Mouse (Mus musculus): ENCODE data around the gene Pigm. TPM values are rescaled to one million over a fixed set of nuclear protein-coding genes. Genes with fewer than 3 reads are reported as not detected.

The Pigm gene
- polyA plus RNA-seq, 1 experiment from 2014 or later = 4.9 TPM

GRCm38 (mm10) chr1:172340729-172341321, 35.5 kb upstream of the Pigm start, which contains the start of gene Kcnj10:
Gene Kcnj10, plus strand, starts transcription at chr1:172341210.
- H3K27me3 ChIP-seq = peaks cover 19% of the 10 kb centered on the region; the same call in 1 of the 2 replicates

GRCm38 (mm10) chr1:172341386-172341785, 35.0 kb upstream of the Pigm start:
- no peaks in the 10 kb centered on the region for H3K36me3 ChIP-seq
- WGBS = 15% methylated on average over 10 of the region's 10 CpGs
- peak overlapping the region; percentile 44; the same call in 1 of the 2 replicates for H3K27ac ChIP-seq
- H3K4me3 ChIP-seq = peak overlapping the region; percentile 48
- no peaks in the 10 kb centered on the region for H3K9me3 ChIP-seq
- peak overlapping the region; percentile 63 for H3K9ac ChIP-seq
- peaks cover 33% of the 10 kb centered on the region for H3K4me1 ChIP-seq (replicated peaks)
- peak overlapping the region; percentile 58 for H3K4me2 ChIP-seq
- peak; percentile 29; the same call in 1 of the 2 replicates for ATAC-seq (ENCODE audit: low FRiP score)
- peaks cover 19% of the 10 kb centered on the region; the same call in 1 of the 2 replicates for H3K27me3 ChIP-seq

More at GRCm38 (mm10) chr1:172340729-172341321, 35.5 kb upstream of the Pigm start, which contains the start of gene Kcnj10:
- Histone ChIP-seq H3K27ac (peak within 1 kb of the TSS; percentile 61), H3K9me3 (no peaks in the 10 kb centered on the region), H3K4me1 (replicated peaks) (peaks cover 33% of the 10 kb centered on the region), H3K4me3 (peak within 1 kb of the TSS; percentile 48), H3K4me2 (peak within 1 kb of the TSS; percentile 58), H3K9ac (peak within 1 kb of the TSS; percentile 63), H3K36me3 (no peaks in the 10 kb centered on the region)
- 1% methylated on average over 38 of the region's 38 CpGs for WGBS
- ATAC-seq (ENCODE audit: low FRiP score) = peak; percentile 92

- Histone ChIP-seq H3K27ac (peak overlapping the region; percentile 37; the same call in 1 of the 2 replicates), H3K4me3 (peak overlapping the region; percentile 48; the same call in 1 of the 2 replicates), H3K9me3 (no peaks in the 10 kb centered on the region), H3K4me1 (replicated peaks) (peaks cover 34% of the 10 kb centered on the region), H3K27me3 (peaks cover 19% of the 10 kb centered on the region; the same call in 1 of the 2 replicates), H3K36me3 (no peaks in the 10 kb centered on the region), H3K9ac (0 out of 2 replicates have a peak overlapping the region, but pooled peaks have one; percentile 29), H3K4me2 (peak overlapping the region; percentile 58)
- peak; percentile 67 for ATAC-seq (ENCODE audit: low FRiP score)
- WGBS = 66% methylated on average over 3 of the region's 3 CpGs
Measured at GRCm38 (mm10) chr1:172342729-172343128, 33.6 kb upstream of the Pigm start.

- Histone ChIP-seq H3K9ac (no peak overlapping the region), H3K36me3 (no peaks in the 10 kb centered on the region), H3K27me3 (peaks cover 19% of the 10 kb centered on the region; the same call in 1 of the 2 replicates), H3K4me2 (peak overlapping the region; percentile 58), H3K27ac (peak overlapping the region; percentile 55), H3K4me3 (no peak overlapping the region), H3K4me1 (replicated peaks) (peaks cover 32% of the 10 kb centered on the region), H3K9me3 (no peaks in the 10 kb centered on the region)
- 54% methylated on average over 3 of the region's 3 CpGs for WGBS
- no peak for ATAC-seq (ENCODE audit: low FRiP score)
Measured at GRCm38 (mm10) chr1:172343914-172344313, 32.4 kb upstream of the Pigm start.

DNA sequence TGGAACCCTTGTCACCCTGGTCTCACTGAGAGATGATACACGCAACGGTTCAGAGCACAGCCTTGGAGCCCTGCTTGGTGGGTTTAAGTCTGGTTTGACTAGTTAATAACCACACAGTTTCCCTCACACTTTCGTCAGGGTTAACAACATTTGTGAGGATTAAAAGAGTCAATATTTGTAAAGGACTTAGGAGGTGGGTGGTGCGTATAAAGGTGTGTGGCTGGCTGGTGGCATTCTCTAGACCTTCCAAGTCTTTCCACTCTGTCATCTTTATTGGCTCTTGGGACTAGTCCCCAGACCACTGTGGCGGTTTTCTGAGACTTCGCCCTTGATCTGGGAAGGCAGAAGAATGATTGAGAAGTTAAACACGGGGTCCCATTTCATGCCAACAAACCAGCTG, 31.5 kb upstream of the Pigm start:
- WGBS = 91% methylated on average over 7 of the region's 7 CpGs
- ATAC-seq (ENCODE audit: low FRiP score) = no peak
- Histone ChIP-seq H3K4me1 (replicated peaks) (peaks cover 40% of the 10 kb centered on the region), H3K27me3 (peaks cover 19% of the 10 kb centered on the region; the same call in 1 of the 2 replicates), H3K27ac (peak overlapping the region; percentile 8; the same call in 1 of the 2 replicates), H3K9me3 (no peaks in the 10 kb centered on the region), H3K4me2 (no peak overlapping the region), H3K4me3 (no peak overlapping the region), H3K9ac (no peak overlapping the region), H3K36me3 (no peaks in the 10 kb centered on the region)

- no peak overlapping the region for H3K4me2 ChIP-seq
- H3K4me3 ChIP-seq = no peak overlapping the region
- no peak for ATAC-seq (ENCODE audit: low FRiP score)
- 0 out of 2 replicates have a peak, but pooled peaks cover 12% of the 10 kb centered on the region for H3K27me3 ChIP-seq
- H3K4me1 ChIP-seq (replicated peaks) = peaks cover 45% of the 10 kb centered on the region
- H3K9me3 ChIP-seq = no peaks in the 10 kb centered on the region
- H3K27ac ChIP-seq = no peak overlapping the region
- H3K9ac ChIP-seq = no peak overlapping the region
- WGBS = 89% methylated on average over 10 of the region's 10 CpGs
- H3K36me3 ChIP-seq = no peaks in the 10 kb centered on the region
Measured at GRCm38 (mm10) chr1:172346707-172347106, 29.6 kb upstream of the Pigm start.

DNA sequence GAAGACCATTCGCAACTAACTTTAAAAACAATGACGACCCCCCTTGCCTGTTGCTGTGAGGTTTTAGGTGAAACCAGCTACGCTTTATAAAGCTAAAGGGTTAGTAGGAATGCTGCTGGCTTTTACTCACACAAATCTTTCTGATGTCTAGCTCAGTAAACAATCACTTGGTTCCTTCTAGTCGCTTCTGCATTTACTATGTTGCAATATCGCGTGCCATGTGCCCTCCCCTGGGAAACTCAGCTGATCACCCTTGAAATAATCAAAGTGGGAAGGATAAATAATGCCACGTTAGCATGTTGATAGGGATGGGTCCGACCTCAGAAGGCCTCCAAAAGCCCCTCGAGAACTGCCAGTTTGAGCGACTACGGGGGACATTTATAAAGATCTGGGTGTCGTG, 29.0 kb upstream of the Pigm start:
- peaks cover 47% of the 10 kb centered on the region for H3K4me1 ChIP-seq (replicated peaks)
- 0 out of 2 replicates have a peak, but pooled peaks cover 6% of the 10 kb centered on the region for H3K27me3 ChIP-seq
- no peak overlapping the region for H3K4me3 ChIP-seq
- H3K9me3 ChIP-seq = no peaks in the 10 kb centered on the region
- no peaks in the 10 kb centered on the region for H3K36me3 ChIP-seq
- WGBS = 83% methylated on average over 12 of the region's 12 CpGs
- H3K4me2 ChIP-seq = no peak overlapping the region
- peak overlapping the region; percentile 30 for H3K27ac ChIP-seq
- H3K9ac ChIP-seq = no peak overlapping the region
- ATAC-seq (ENCODE audit: low FRiP score) = no peak

- Histone ChIP-seq H3K4me1 (replicated peaks) (peaks cover 50% of the 10 kb centered on the region), H3K9me3 (no peaks in the 10 kb centered on the region), H3K4me3 (no peak overlapping the region), H3K9ac (0 out of 2 replicates have a peak overlapping the region, but pooled peaks have one; percentile 25), H3K27ac (peak overlapping the region; percentile 89), H3K4me2 (peak overlapping the region; percentile 14; the same call in 1 of the 2 replicates), H3K36me3 (no peaks in the 10 kb centered on the region), H3K27me3 (0 out of 2 replicates have a peak, but pooled peaks cover 3% of the 10 kb centered on the region)
- WGBS = 49% methylated on average over 5 of the region's 5 CpGs
- ATAC-seq (ENCODE audit: low FRiP score) = peak; percentile 36
Measured at GRCm38 (mm10) chr1:172349504-172349903, 26.8 kb upstream of the Pigm start.

GRCm38 (mm10) chr1:172349916-172350812, 26.2 kb upstream of the Pigm start:
- H3K9ac ChIP-seq = peak overlapping the region; percentile 44; the same call in 1 of the 2 replicates
- H3K4me3 ChIP-seq = no peak overlapping the region
- peaks cover 56% of the 10 kb centered on the region for H3K4me1 ChIP-seq (replicated peaks)
- H3K27ac ChIP-seq = peak overlapping the region; percentile 89
- 6% methylated on average over 19 of the region's 19 CpGs for WGBS
- peak overlapping the region; percentile 38 for H3K4me2 ChIP-seq
- no peaks in the 10 kb centered on the region for H3K9me3 ChIP-seq
- H3K27me3 ChIP-seq = 0 out of 2 replicates have a peak, but pooled peaks cover 3% of the 10 kb centered on the region
- H3K36me3 ChIP-seq = no peaks in the 10 kb centered on the region
- ATAC-seq (ENCODE audit: low FRiP score) = peak; percentile 96

- no peak overlapping the region for H3K4me2 ChIP-seq
- no peaks in the 10 kb centered on the region for H3K36me3 ChIP-seq
- WGBS = 73% methylated on average over 6 of the region's 6 CpGs
- ATAC-seq (ENCODE audit: low FRiP score) = no peak
- 0 out of 2 replicates have a peak, but pooled peaks cover 3% of the 10 kb centered on the region for H3K27me3 ChIP-seq
- no peaks in the 10 kb centered on the region for H3K9me3 ChIP-seq
- H3K4me3 ChIP-seq = no peak overlapping the region
- no peak overlapping the region for H3K27ac ChIP-seq
- H3K4me1 ChIP-seq (replicated peaks) = peaks cover 71% of the 10 kb centered on the region
- no peak overlapping the region for H3K9ac ChIP-seq
Measured at GRCm38 (mm10) chr1:172352001-172352400, 24.3 kb upstream of the Pigm start.

- ATAC-seq (ENCODE audit: low FRiP score) = no peak
- no peak overlapping the region for H3K4me3 ChIP-seq
- no peaks in the 10 kb centered on the region for H3K9me3 ChIP-seq
- 0 out of 2 replicates have a peak, but pooled peaks cover 3% of the 10 kb centered on the region for H3K27me3 ChIP-seq
- H3K27ac ChIP-seq = no peak overlapping the region
- H3K36me3 ChIP-seq = no peaks in the 10 kb centered on the region
- H3K4me2 ChIP-seq = no peak overlapping the region
- H3K9ac ChIP-seq = no peak overlapping the region
- 86% methylated on average over 3 of the region's 3 CpGs for WGBS
- H3K4me1 ChIP-seq (replicated peaks) = peaks cover 76% of the 10 kb centered on the region
Measured at GRCm38 (mm10) chr1:172352453-172352852, 23.9 kb upstream of the Pigm start.

DNA sequence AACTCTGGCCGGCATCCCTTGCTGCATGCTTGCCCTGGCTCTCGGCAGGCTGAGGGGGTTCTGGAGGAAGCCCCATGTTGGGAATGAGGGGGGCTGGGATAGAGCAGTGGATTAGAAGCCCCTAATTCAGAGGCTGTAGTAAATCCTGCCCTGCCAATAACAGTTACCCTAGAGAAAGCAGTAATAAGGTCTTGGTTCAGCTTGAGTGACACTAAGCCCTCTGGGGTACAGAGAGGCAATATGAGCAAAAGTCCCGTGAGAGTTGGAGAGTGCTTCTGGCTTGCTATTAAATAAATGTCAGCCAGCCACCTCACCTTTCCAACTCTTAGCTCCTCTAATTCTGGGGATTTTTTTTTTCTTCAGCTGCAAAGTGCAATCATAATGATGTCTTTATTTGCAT, 21.0 kb upstream of the Pigm start:
- Histone ChIP-seq H3K27me3 (0 out of 2 replicates have a peak, but pooled peaks cover 3% of the 10 kb centered on the region), H3K4me2 (no peak overlapping the region), H3K9me3 (no peaks in the 10 kb centered on the region), H3K9ac (peak overlapping the region; percentile 39; the same call in 1 of the 2 replicates), H3K27ac (peak overlapping the region; percentile 60), H3K36me3 (no peaks in the 10 kb centered on the region), H3K4me1 (replicated peaks) (peaks cover 67% of the 10 kb centered on the region), H3K4me3 (no peak overlapping the region)
- 36% methylated on average over 3 of the region's 3 CpGs for WGBS
- no peak for ATAC-seq (ENCODE audit: low FRiP score)
